Mouse (Mus musculus) myocyte (in vitro differentiated cells): Measurements from ENCODE around the gene Fut1.

Experiments used
- CEBPB ChIP-seq: IDR thresholded peaks from 2 replicates; pipeline ENCODE4 v1.6.1; 2011; ENCODE audit warnings: mild to moderate bottlenecking, moderate library complexity; ENCODE audit not compliant: poor library complexity, insufficient read depth, severe bottlenecking
- E2F4 ChIP-seq: IDR thresholded peaks from one replicate; pipeline ENCODE4 v1.6.1; 2011; ENCODE audit warnings: mild to moderate bottlenecking, control low read depth, moderate library complexity; ENCODE audit not compliant: insufficient read depth
- MAX ChIP-seq: IDR thresholded peaks from one replicate; pipeline ENCODE4 v1.6.1; 2011; ENCODE audit warnings: low read depth, mild to moderate bottlenecking, control low read depth
- MYOD1 ChIP-seq, 3 experiments: IDR thresholded peaks; one replicate each; pipeline ENCODE4 v1.6.1; 2011; ENCODE audit warnings: control low read depth in 2 of 3, low read depth in 2 of 3, mild to moderate bottlenecking in 2 of 3, moderate library complexity in 1 of 3; ENCODE audit not compliant: insufficient read length in 2 of 3, control insufficient read depth in 1 of 3
- MYOG ChIP-seq, 3 experiments: IDR thresholded peaks; one replicate each; pipeline ENCODE4 v1.6.1; 2011; ENCODE audit warnings: control low read depth in 2 of 3, low read depth in 2 of 3, mild to moderate bottlenecking in 2 of 3; ENCODE audit not compliant: insufficient read length in 2 of 3, control insufficient read depth in 1 of 3, insufficient read depth in 1 of 3
- POLR2A ChIP-seq: IDR thresholded peaks from one replicate; pipeline ENCODE4 v1.6.1; 2011; ENCODE audit warnings: low read depth, mild to moderate bottlenecking, control low read depth, moderate library complexity; ENCODE audit not compliant: insufficient read length
- POLR2AphosphoS2 ChIP-seq: IDR thresholded peaks from one replicate; pipeline ENCODE4 v1.6.1; 2011; ENCODE audit warnings: low read depth, control low read depth; ENCODE audit not compliant: insufficient read length
- REST ChIP-seq: IDR thresholded peaks from one replicate; pipeline ENCODE4 v1.6.1; 2011; ENCODE audit warnings: mild to moderate bottlenecking, control low read depth, moderate library complexity; ENCODE audit not compliant: insufficient read depth, insufficient read length
- SRF ChIP-seq: IDR thresholded peaks from one replicate; pipeline ENCODE4 v1.6.1; 2011; ENCODE audit warnings: low read depth; ENCODE audit not compliant: control insufficient read depth, insufficient read length
- TCF12 ChIP-seq: IDR thresholded peaks from one replicate; pipeline ENCODE4 v1.6.1; 2011; ENCODE audit warnings: mild to moderate bottlenecking, control low read depth; ENCODE audit not compliant: poor library complexity, insufficient read depth, severe bottlenecking
- TCF3 ChIP-seq: IDR thresholded peaks from one replicate; pipeline ENCODE4 v1.6.1; 2011; ENCODE audit warnings: low read depth, control low read depth; ENCODE audit not compliant: insufficient read length
- USF1 ChIP-seq: IDR thresholded peaks from one replicate; pipeline ENCODE4 v1.6.1; 2011; ENCODE audit warnings: low read depth, mild to moderate bottlenecking, control low read depth, moderate library complexity

GRCm38 (mm10) chr7:45623507-45623906 is 6.4 kb downstream of the Fut1 start:
- TF ChIP-seq POLR2A (no peak), MAX (no peak), CEBPB (no peak), E2F4 (no peak), USF1 (no peak), SRF (no peak), TCF12 (no peak), MYOG (IDR thresholded peaks at IDR 0.05; ENCODE audit: control insufficient read depth in 1 of 3, insufficient read depth in 1 of 3, insufficient read length in 2 of 3, low read depth in 2 of 3) (no peak), MYOD1 (IDR thresholded peaks at IDR 0.05; ENCODE audit: control insufficient read depth in 1 of 3, insufficient read length in 2 of 3, low read depth in 2 of 3) (no peak), TCF3 (no peak), POLR2AphosphoS2 (no peak), REST (no peak)
